Mouse (Mus musculus) gonadal fat pad, adult 2 months (tissue): ENCODE data around the gene Dnm1l. TPM values are rescaled to one million over a fixed set of nuclear protein-coding genes. Genes with fewer than 3 reads are reported as not detected.
"Not testable (repeated sequence)": the region's sequence is repeated elsewhere in the genome, so short reads cannot be mapped to it uniquely, and the experiment has no call there.

ENCODE experiments used
- DNase-seq: peaks from one replicate; pipeline ENCODE4 v3.0.0-alpha.2; 2012; ENCODE audit warnings: low read depth
- polyA plus RNA-seq: library from polyadenylated mRNA; depleted of rRNA; stranded (reverse); fragments of >200 nt; gene quantifications from 2 replicates; pipeline ENCODE4 v1.2.3, GENCODE M21; 2012; rRNA removed

Gene Dnm1l
- polyA plus RNA-seq: 16.2 and 19.7 TPM in 2 replicates

DNA sequence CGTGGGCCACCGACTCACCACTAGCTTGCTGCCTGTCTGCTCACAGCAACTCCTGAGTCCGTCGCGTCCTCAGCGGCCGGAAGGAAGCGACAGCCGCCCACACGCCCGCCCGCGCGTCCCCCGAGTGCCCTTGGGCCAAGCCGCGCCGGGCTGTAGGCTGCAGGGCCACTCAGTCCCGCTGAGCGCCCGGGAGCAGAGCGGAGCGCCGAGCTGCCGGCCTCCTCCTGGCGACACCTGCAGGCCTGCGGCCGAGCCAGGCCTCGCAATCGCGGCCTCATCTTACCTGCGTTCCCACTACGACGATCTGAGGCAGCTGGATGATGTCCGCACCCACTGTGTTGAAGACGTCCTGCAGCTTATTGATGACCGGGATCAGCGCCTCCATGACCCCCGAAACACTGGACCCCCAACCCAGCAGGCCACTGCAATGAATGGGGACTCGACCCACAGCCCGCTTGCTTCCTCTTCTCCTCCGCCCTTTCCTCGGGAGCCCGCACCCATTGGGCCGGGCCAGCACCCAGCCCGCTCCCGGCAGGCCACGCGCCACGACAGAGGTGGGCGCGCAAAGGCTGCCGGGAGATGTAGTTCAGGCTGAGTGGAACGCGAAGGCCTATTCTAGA is at the start of gene Dnm1l:
TSS of gene Dnm1l (minus strand) at position 479 of the 620 bp plus-strand sequence.
- DNase-seq: peak; percentile 55

GRCm38 (mm10) chr16:16367217-16367616 is 8.5 kb upstream of the Dnm1l start:
- DNase-seq: not testable (repeated sequence)

GRCm38 (mm10) chr16:16359101-16359482 is 333 bp upstream of the Dnm1l start:
- DNase-seq: not testable (repeated sequence)

DNA sequence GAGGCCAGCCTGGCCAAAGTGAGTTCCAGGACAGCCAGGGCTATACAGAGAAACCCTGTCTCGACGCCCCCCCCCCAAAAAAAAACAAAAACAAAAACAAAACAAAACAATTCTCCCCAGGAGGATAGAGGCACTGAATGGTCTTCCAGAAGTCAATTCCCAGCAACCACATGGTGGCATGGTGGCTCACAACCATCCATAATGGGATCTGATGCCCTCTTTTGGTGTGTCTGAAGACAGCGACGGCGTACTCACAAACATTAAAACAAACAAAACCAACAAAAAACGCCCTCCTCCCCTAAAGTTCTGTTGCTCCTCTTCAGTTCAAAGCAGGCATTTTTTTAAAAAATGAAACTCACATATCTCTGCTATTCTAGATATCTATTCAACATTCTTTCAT is 851 bp downstream of the Dnm1l start:
- no peak for DNase-seq

- no peak for DNase-seq
These were observed 12.3 kb downstream of the Dnm1l start for GRCm38 (mm10) chr16:16346420-16346819.

- no peak for DNase-seq
These were observed 32.9 kb downstream of the Dnm1l start for GRCm38 (mm10) chr16:16325775-16326336.

- no peak for DNase-seq
These were observed 47.4 kb downstream of the Dnm1l start for GRCm38 (mm10) chr16:16311319-16311718.

GRCm38 (mm10) chr16:16303888-16304287 is 54.9 kb downstream of the Dnm1l start:
- DNase-seq: no peak

DNA sequence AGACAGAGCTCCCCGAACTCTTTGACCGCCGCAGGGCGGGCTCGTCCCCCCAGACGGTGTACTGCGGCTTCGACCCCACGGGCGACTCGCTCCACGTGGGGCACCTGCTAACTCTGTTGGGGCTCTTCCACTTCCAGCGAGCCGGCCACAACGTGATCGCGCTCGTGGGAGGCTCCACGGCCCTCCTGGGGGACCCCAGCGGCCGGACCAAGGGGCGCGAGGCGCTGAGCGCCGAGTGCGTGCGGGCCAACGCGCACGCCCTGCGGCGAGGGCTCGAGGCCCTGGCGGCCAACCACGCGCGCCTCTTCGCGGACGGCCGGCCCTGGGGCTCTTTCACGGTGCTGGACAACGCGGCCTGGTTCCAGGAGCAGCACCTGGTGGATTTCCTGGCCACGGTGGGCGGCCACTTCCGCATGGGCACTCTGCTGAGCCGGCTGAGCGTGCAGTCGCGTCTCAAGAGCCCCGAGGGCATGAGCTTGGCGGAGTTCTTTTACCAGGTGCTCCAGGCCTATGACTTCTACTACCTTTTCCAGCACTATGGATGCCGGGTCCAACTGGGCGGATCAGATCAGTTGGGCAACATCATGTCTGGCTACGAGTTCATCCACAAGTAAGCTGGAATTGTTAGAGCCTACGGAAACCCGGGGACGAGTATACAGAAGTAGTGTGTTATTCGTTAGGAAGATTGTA is 55.5 kb downstream of the Dnm1l start:
- DNase-seq: no peak

GRCm38 (mm10) chr16:16302369-16303137 is 56.2 kb downstream of the Dnm1l start, which contains the start of gene Yars2:
Yars2 (plus strand) TSS chr16:16302965.
- no peak for DNase-seq

- no peak for DNase-seq
These were observed 85.0 kb downstream of the Dnm1l start for GRCm38 (mm10) chr16:16273752-16274151.

DNA sequence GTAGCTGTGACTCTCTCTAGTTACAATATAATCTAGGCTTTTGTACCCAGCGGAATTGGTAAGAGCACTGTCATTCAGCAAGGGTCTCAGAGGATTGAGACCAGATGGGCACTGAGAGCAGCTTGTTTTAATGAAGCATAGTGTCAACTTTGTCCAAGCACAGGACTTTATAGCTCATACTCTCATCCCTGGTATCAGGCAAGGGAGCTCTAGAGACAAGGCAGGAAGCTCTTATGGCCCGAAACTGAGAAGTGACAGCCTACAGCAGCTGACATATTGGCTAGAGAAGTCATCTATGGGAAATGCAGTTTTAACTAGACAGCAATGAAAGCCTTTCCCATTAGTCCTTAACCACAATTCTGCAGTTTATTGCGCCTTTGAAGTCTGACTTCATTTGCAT is 85.8 kb downstream of the Dnm1l start:
- no peak for DNase-seq

- DNase-seq: no peak
These were observed 96.3 kb downstream of the Dnm1l start for GRCm38 (mm10) chr16:16262436-16262835.

Other genes starting within 250 kb of the Dnm1l start
- 36.0 and 45.9 TPM in 2 replicates for gene Pkp2, start 145.6 kb downstream of the Dnm1l start, polyA plus RNA-seq
- 14.3 and 14.8 TPM in 2 replicates for gene Yars2, start 56.0 kb downstream of the Dnm1l start, polyA plus RNA-seq
- 3.3 and 4.0 TPM in 2 replicates for gene Fgd4, start 241.6 kb upstream of the Dnm1l start, polyA plus RNA-seq